Mouse (Mus musculus): ENCODE measurements at regions not wholly inside any gene's neighbourhood (a gene's known extent, or its start where the extent isn't known, plus 50 kb on each side); places are given as distances from the start of the nearest gene placed in this dataset.
"Not testable (repeated sequence)": the region's sequence is repeated elsewhere in the genome, so short reads cannot be mapped to it uniquely, and the experiment has no call there.

DNA sequence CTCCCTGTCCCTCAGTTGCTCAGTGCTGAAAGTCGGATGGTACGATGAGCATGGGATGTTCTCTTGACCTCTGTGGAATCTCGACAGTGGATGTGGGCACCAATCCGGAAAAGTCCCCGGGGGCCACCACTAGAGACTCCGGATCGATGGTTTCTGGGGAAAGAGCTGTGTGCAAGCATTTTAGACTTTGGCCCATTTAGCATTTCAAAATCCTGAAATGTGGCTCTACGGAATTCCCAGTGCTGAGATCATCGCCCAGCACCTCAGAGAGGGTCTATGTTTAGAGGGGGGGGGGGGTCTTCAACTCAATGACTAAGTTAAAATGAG lies 68.6 kb downstream of the Tomm20 start:
- no peak for DNase-seq (ENCODE audit: low spot score in 2 of 2)

DNA sequence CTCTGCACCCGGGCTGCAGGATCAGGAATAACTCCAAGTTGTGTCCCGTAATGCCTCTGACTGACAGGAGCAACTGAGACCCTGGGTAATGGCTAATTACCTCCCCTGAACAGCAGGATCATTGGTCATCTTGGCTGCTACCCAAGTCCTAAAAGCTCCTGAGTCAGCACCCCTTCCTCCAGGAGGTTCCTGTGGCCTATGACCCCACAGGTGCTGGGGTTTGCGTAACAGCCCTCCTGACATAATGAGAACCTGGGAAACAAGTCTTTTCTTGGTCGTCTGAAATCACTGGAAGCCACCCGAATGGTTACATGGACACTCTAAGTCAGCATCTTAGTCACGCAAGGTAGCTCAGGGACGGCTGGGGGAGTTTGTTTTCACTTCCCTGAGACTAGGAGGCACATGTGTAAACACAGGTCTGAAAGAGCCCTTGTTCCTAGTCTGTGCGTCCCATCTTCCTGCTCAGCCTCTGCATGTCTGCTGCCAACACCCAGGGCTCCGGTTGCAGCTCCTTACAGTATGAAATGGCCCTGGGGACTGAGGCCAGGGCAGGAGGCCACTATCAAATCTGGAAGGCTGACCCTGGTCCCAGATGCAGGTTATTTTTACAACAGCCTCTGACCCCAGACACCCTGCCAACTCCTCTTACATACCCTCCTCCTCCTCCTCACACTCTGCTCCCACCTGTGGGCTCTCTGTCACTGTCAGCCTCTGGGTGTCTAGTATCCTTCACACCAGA lies 69.2 kb downstream of the Tomm20 start:
- DNase-seq (ENCODE audit: low spot score in 2 of 2), result no peak

DNA sequence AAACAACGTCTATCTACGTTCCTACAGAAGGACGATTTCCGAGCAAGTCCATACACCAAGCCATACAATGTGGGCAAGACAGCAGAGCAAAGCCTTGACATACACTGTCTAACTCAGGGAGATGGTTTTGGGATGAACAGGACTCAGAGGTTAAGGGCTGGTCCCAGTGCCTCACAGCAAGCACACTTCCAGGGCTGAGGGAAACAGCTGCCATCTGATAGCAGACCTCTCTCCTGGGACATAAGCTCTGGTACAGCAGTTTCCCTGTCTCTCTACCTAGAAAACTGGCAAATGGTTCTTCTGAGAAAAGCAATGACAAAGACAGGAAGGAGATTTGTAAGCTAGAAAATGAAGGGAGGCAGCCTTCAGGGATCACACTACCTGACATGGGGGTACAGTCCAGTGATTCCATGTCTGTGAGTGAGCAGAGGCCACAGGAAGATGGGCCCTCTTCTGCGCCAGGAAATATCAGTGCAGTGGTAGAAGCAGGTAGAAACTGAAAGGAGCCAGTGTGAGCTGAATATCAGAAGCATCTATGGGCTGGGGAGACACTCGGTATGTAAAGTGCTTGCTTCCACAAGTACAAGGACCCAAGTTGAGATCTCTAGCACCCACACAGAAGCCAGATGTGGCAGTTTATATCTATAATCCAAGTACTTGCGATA lies 70.0 kb downstream of the Tomm20 start:
- DNase-seq (ENCODE audit: low spot score in 2 of 2), result no peak

DNA sequence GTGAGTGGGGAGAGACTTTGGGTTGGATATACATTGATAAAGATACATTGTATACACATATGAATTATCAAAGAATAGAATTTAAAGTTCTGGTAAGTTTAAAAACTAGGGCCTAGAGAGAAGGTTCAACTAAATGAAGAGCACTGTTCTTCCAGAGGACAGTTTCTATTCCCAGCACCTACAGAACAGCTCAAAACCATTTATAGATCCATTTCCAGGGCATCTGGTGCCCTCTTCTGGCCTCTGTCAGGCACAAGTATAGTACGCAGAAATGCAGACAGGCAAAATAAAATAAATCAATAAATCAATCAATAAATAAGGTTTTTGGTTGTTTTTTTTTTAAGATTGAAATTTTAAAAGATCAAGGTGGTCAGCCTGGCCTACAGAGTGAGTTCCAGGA lies 70.8 kb downstream of the Tomm20 start:
- no peak for DNase-seq (ENCODE audit: low spot score in 2 of 2)

DNA sequence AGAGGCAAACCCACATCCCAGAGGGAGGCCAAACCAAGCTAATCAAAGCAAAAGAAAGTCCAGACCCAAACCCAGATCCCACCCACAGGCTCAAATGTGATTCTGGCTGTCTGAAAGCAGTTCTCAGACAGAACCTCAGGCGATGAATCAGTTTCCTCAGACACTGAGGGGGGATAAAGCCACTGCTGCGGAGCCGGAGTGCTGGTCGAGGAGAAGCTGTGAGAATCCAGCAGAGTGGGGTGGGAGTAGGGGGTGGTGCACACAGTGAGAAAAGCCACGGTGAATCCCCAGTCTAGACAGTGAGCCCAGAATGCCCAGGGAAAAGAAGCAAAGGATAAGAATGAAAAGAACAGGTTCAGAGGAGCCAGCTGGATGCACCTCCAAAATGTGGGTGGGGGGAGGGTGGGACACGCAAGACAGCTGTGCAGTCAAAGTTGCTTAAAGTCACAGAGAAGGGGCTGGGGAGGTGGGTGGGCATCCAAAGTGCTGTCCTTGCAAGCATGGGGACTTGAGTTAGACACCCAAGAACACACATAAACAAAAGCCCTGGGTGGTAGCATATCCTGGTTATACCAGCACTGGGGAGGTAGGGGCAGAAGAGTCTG lies 71.4 kb downstream of the Tomm20 start:
- DNase-seq (ENCODE audit: low spot score in 2 of 2), result no peak

DNA sequence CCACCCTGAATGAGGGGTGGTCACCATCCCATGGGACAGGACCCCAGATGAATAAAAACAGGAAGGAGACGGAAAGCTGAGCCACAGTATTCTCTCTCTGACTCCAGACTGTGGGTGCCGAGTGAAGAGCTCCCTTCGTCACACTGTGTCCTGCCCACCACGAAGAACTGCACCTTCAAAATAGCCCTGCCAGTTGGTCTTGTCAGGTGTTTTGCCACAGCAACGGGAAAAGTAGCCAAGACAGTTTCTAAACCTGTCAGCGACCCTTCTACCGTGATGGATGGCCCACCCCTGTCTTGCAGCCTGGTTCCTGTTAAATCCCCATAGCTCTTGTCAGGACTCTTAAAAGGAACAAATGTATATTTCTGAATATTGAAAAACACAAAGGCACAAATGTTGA lies 72.3 kb downstream of the Tomm20 start:
- DNase-seq (ENCODE audit: low spot score in 2 of 2), result no peak

DNA sequence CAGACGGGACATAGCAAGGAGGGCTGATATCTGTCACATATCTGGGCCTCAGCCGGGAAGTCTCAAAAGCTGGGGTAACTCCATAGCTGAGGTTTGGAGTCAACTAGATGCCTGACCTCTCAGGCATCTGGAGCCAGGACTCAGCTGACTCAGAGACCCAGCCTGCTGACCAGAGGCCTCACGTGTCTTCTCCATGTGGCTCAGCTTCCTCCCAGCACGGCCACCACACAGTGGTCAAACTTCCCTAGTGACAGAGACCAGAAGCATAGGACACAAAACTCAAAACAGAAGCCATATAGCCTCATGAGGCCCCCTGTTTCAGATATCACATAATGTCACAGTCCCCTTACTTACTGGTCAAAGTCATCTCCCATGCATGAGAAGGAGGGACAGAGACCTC lies 73.1 kb downstream of the Tomm20 start:
- no peak for DNase-seq (ENCODE audit: low spot score in 2 of 2)

DNA sequence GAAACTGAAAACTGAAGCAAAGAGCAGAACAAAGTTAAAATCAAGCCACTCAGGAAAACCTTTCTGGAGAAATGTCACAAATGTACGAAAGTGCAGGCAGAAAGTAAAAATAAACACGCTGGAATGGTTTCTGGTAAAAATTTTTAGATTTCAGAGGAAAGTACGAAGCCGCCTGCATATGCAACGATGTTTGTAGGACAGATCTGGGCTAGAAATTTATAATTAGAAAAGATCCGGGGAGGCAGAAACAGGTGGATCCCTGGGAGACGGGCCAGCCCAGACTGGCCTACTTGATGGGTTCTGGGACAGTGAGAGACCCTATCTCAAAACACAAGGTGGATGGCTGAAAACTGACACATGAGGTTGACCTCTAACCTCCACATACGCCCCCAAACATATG lies 73.5 kb downstream of the Tomm20 start:
- DNase-seq (ENCODE audit: low spot score in 2 of 2), result peak in 1 of 2 experiments; percentile 42

DNA sequence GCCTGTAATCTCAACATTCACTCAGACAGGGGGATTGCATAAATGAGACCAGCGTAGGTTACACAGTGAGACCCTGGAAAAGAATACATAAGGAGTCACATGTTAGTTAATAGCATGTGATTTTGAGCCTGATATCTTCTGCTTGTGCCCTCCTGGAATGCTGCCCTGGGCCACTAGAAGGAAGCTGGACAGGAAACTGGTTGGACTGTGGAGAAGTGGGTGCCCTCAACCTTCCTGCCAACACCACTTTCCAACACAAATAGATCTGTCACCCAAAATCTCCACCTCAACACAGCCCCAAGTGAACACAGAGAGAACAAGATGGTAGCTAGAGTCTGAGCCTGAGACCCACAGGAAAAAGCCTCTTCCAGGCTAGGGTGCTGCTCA lies 76.2 kb downstream of the Tomm20 start:
- DNase-seq (ENCODE audit: low spot score in 2 of 2), result no peak

DNA sequence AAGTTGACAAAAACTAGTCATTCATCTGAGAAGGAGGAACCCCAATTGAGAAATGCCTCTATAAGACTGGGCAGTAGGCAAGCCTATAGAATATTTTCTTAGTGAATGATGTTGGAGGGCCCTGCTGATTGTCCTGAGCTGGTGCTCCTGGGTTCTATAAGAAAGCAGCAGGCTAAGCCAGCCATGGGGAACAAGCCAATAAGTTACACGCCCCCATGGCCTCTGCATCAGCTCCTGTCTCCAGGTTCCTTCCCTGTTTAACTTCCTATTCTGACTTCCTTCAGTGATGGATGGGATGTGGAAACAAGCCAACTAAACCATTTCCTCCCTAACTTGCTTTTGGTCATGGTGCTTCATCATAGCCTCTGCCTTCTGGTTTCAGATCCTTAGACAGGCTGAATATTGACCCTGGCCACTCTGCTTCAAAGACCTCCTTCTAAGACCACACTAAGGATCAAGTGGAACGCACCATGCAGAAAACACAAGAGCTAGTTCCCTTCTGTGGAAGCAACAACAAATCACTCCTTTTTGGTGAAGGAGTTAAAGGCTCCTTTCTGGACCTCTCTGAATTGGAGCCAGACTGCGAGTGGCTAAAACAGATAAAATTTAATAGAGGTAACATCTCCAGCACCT lies 76.7 kb downstream of the Tomm20 start:
- no peak for DNase-seq (ENCODE audit: low spot score in 2 of 2)

DNA sequence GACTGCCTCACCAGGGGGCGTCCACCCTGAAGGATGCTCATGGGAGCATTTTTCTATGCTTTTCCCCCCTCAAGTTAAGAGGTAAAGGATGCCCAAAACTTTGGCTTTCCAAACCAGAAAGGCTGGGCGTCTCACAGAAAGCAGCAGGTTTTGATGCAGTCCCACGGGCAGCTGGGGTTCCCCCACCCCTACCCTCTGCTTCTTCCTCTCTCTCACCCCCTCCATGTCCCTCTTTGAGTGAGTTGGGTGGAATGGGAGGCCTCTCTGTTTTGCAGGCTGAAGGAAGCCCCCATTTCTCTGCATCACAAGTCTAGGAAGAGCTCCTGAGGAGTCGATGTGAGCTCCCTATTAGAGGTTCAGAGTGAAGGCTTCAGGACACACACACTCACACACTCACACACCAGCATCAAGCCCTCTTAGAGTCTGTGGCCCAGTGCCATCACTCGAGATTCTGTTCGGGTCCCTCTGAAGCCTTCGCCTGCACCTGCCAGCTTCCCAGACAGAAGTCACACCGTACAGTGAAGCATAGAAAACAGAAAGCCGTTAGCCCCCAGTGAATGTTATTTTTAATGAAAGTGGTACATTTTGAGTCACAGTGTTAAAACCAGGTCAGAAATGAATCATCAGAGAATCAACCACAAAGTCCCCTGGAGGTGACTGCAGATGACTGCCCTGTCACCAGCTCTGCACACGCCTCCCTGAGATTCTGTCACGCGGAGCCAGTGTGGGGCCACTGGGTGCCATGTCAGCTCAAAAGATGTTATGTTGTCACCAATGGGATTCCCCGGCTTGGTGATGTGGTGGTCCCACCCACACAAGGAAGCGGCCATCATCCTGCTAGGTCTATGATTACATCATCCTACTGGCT lies 78.3 kb downstream of the Tomm20 start:
- no peak for DNase-seq (ENCODE audit: low spot score in 2 of 2)

DNA sequence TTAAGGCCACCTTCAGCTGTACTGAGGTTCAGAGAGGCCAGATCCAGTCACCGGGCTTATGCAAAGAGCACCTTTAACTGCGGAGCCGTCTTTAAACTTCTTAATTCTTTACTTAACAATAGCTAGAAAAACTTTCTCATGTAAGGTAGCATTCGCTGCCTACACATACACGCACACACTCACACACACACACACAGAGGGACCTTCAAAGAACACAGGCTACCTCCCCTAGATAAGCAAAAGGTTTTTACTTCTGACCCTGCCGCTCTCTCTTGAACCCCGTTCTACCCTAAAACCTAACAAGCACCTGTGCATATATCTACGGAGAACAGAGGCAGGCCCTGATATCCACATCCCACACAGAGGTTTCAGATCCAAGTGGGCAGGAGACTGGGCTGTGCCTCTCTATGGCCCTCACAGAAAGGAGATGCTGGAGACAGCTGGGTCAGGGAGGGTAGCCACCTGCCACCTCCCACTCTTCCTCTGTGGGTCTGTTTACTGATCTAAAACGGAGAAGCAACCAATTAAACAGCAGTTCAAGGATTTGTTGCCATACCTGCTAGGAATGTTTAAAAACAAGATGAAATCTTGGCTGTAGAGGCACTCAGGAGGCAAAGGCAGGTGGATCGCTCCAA lies 81.2 kb downstream of the Tomm20 start:
- no peak for DNase-seq (ENCODE audit: low spot score in 2 of 2)

DNA sequence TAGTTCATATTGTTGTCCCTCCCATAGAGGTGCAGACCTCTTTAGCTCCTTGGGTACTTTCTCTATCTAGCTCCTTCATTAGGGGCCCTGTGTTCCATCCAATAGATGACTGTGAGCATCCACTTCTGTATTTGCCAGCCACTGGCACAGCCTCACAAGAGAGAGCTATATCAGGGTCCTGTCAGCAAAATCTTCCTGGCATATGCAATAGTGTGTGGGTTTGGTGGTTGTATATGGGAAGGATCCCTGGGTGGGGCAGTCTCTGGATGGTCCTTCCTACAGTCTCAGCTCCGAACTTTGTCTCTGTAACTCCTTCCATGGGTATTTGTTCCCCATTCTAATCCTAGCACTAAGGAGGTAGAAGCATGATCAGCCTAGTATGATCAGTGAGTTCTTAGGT lies 82.0 kb downstream of the Tomm20 start:
- DNase-seq (ENCODE audit: low spot score in 2 of 2), result not testable (repeated sequence)

DNA sequence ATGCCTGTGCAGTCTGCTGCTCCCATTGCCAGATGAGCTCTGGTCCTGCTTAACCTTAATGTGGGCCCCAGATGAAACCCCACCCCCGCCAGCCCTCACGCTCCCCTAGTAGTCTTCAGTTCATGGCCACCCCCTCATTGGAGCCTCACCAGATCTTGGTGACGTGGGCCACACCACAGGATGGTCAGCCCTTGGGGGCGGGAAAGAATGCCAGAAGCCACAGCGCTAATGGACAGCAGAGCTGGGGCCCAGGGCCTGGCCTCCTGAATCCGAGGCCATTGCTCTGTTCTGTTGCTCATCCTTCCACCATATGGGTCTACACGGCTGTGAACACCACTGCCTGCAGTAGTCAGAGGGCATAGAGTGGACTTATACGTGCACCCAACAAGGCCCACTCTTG lies 83.9 kb downstream of the Tomm20 start:
- DNase-seq (ENCODE audit: low spot score in 2 of 2), result no peak

DNA sequence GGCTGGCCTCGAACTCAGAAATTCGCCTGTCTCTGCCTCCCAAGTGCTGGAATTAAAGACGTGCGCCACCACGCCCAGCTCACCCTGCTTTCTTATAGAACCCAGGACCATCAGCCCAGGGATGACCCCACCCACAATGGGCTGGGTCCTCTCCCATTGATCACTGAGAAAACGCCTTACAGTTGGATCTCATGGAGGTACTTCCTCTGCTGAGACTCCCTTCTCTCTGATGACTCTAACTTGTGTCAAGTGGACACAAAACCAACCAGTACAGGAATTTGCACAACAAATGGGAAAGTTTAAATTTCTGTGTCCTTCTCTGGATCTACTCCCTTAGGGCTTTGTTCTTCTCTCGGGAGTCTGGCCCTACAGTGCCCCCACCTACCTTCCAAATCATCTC lies 85.0 kb downstream of the Tomm20 start:
- DNase-seq (ENCODE audit: low spot score in 2 of 2), result no peak

DNA sequence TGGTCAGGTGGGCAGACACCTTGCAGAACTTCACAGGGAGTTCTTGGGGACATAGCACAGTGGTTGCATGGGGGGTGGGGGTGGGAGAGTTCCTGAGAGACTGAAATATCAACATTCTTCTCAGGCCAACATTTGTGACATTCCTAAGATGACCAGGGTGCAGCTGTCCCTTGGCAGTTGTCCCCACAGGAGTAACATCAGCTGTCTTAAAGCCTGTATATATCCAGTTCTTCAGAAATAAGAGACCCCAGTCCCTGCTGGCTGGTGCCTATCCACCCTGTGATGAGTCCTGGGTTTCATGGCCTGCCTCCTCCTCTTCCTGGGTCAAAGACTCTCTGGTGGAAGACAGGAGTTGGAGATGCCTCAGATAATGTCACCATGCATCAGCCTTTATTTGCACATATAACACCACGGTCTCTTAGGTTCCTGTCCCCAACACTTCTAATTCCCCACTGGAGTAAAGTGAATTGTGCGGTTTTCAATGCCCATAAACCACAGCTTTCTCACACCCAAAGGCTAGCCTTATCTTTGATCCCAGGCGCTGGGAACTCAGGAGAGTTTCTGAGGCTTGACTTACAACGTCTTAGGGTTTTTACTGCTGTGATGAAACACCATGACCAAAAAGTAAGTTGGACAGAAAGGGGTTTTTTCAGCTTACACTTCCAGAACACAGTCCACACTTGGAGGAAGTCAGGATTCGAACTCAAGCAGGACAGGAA lies 85.8 kb downstream of the Tomm20 start:
- no peak for DNase-seq (ENCODE audit: low spot score in 2 of 2)

DNA sequence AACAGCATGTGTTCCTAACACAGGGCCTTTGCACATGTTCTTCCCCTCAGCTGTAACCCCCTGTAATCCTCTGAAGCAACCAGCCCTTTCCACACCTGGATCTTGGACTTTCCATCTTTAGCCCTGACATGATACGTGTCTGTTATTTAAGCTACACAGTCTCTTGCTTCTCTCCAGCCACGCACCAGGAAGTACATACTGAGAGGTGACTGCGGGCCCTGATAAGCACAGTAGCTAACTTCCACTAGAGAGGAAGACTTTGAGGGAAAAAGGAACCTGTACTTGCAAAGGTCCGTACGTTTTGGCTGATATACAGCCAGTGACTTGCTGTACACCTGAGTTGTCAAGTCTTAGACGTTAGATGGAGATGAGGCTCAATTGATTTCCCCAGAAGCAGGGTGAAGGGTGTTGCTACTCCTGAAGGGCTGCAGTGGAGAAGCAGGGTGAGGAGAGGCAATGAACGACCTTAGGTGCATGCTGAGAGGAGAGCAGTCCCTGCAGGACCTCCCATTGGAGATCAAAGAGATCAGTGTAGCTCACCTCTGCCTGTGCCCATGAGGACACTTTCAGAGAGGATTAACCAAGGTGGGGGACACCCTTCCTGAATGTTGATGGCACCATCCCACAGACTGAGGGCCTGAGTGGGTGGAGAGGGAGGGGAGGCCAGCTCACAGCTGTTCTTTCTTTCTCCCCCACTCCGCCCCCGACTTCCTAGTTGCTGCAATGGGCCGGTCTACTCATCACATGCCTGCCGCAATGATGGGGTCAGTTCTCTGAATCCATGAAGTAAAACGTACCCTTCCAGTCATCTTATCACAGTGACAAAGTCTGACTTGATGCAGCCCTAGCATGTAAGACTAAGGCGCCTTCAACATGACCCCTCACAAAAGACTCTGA lies 88.1 kb downstream of the Tomm20 start:
- DNase-seq (ENCODE audit: low spot score in 2 of 2), result no peak

DNA sequence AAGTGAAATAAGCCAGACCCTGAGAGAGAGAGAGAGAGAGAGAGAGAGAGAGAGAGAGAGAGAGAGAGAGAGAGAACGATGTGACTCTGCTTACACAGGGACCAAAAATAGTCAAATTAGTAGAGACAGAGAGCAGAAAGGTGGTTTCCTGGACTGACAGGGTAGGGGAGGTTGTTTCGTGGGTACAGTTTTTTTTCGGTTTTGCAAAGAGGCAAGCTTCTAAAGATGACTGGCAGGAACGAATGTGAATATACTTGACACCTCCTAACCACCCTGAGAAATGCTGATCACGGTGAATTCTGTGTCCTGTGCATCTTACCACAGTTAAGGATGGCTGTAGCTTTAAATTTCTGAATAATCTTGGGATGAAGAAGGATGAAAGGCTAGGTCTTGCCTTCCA lies 89.7 kb downstream of the Tomm20 start:
- DNase-seq (ENCODE audit: low spot score in 2 of 2), result no peak

DNA sequence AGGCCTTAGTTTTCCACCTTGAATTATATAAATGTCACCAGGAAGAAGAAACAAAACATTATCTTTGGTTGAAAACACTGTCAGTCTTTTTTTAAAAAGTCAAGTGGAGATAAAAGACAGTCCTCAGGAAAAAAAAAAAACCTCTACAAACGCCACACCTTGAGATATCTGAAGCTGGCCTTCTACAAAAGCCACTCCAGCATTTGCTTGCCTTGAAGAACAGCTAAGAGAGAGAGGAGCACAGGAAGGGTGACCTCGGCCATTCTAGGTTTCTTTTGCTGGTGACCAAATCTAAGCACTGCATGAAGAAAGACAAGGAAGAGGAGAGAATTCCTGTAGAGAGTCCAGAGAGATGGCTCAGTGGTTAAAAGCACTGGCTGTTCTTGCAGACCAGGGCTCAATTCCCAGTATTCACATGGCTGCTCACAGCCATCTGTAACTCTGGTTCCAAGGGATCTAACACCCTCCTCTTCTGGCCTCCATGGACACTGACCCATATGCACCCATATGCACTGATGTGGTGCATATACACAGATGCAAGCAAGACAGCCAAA lies 90.5 kb downstream of the Tomm20 start:
- DNase-seq (ENCODE audit: low spot score in 2 of 2), result no peak
